Mouse (Mus musculus): ENCODE measurements around the gene Ssh2. TPM values are rescaled to one million over a fixed set of nuclear protein-coding genes. Genes with fewer than 3 reads are reported as not detected.

Ssh2 gene
- polyA plus RNA-seq, 1 experiment, result 43.8 TPM

- H3K27me3 ChIP-seq (ENCODE audit: control insufficient read depth, insufficient read depth, low read length), result no peaks in the 10 kb centered on the region
- H3K27ac ChIP-seq (ENCODE audit: control insufficient read depth, insufficient read depth, low read depth, low read length), result no peak overlapping the region
- no peak overlapping the region; the same call in 1 of the 2 replicates for H3K4me3 ChIP-seq (ENCODE audit: control insufficient read depth, low read depth, low read length)
- peaks cover 16% of the 10 kb centered on the region for H3K4me1 ChIP-seq (ENCODE audit: control insufficient read depth, insufficient read depth, low read length)
- no peaks in the 10 kb centered on the region for H3K36me3 ChIP-seq (ENCODE audit: control insufficient read depth, insufficient read depth, low read length)
- TF ChIP-seq CTCF (IDR thresholded peaks at IDR 0.05; ENCODE audit: control insufficient read depth, insufficient read depth, insufficient replicate concordance, low read depth, low read length), result no peak
- TF ChIP-seq POLR2A (IDR thresholded peaks at IDR 0.05; ENCODE audit: control insufficient read depth, low read depth, low read length), result no peak
Measured at GRCm38 (mm10) chr11:77463101-77463445, 247.0 kb downstream of the Ssh2 start.

- no peak overlapping the region for H3K4me3 ChIP-seq (ENCODE audit: control insufficient read depth, low read depth, low read length)
- H3K36me3 ChIP-seq (ENCODE audit: control insufficient read depth, insufficient read depth, low read length), result no peaks in the 10 kb centered on the region
- H3K27me3 ChIP-seq (ENCODE audit: control insufficient read depth, insufficient read depth, low read length), result no peaks in the 10 kb centered on the region
- no peak for TF ChIP-seq CTCF (IDR thresholded peaks at IDR 0.05; ENCODE audit: control insufficient read depth, insufficient read depth, insufficient replicate concordance, low read depth, low read length)
- TF ChIP-seq POLR2A (IDR thresholded peaks at IDR 0.05; ENCODE audit: control insufficient read depth, low read depth, low read length), result no peak
- H3K27ac ChIP-seq (ENCODE audit: control insufficient read depth, insufficient read depth, low read depth, low read length), result no peak overlapping the region
- H3K4me1 ChIP-seq (ENCODE audit: control insufficient read depth, insufficient read depth, low read length), result peaks cover 16% of the 10 kb centered on the region
Measured at GRCm38 (mm10) chr11:77463786-77464185, 247.7 kb downstream of the Ssh2 start.

- no peak overlapping the region for H3K27ac ChIP-seq (ENCODE audit: control insufficient read depth, insufficient read depth, low read depth, low read length)
- no peaks in the 10 kb centered on the region for H3K27me3 ChIP-seq (ENCODE audit: control insufficient read depth, insufficient read depth, low read length)
- peaks cover 19% of the 10 kb centered on the region for H3K4me1 ChIP-seq (ENCODE audit: control insufficient read depth, insufficient read depth, low read length)
- TF ChIP-seq CTCF (IDR thresholded peaks at IDR 0.05; ENCODE audit: control insufficient read depth, insufficient read depth, insufficient replicate concordance, low read depth, low read length), result no peak
- no peak for TF ChIP-seq POLR2A (IDR thresholded peaks at IDR 0.05; ENCODE audit: control insufficient read depth, low read depth, low read length)
- no peak overlapping the region for H3K4me3 ChIP-seq (ENCODE audit: control insufficient read depth, low read depth, low read length)
- no peaks in the 10 kb centered on the region for H3K36me3 ChIP-seq (ENCODE audit: control insufficient read depth, insufficient read depth, low read length)
Measured at GRCm38 (mm10) chr11:77464684-77465083, 248.6 kb downstream of the Ssh2 start.

GRCm38 (mm10) chr11:77465111-77465510 is 249.0 kb downstream of the Ssh2 start:
- Histone ChIP-seq H3K4me1 (ENCODE audit: control insufficient read depth, insufficient read depth, low read length) (peaks cover 19% of the 10 kb centered on the region), H3K36me3 (ENCODE audit: control insufficient read depth, insufficient read depth, low read length) (no peaks in the 10 kb centered on the region), H3K27me3 (ENCODE audit: control insufficient read depth, insufficient read depth, low read length) (no peaks in the 10 kb centered on the region), H3K27ac (ENCODE audit: control insufficient read depth, insufficient read depth, low read depth, low read length) (no peak overlapping the region), H3K4me3 (ENCODE audit: control insufficient read depth, low read depth, low read length) (no peak overlapping the region)
- TF ChIP-seq POLR2A (IDR thresholded peaks at IDR 0.05; ENCODE audit: control insufficient read depth, low read depth, low read length), result no peak
- TF ChIP-seq CTCF (IDR thresholded peaks at IDR 0.05; ENCODE audit: control insufficient read depth, insufficient read depth, insufficient replicate concordance, low read depth, low read length), result no peak

- Histone ChIP-seq H3K36me3 (ENCODE audit: control insufficient read depth, insufficient read depth, low read length) (no peaks in the 10 kb centered on the region), H3K27me3 (ENCODE audit: control insufficient read depth, insufficient read depth, low read length) (no peaks in the 10 kb centered on the region), H3K4me3 (ENCODE audit: control insufficient read depth, low read depth, low read length) (no peak overlapping the region), H3K4me1 (ENCODE audit: control insufficient read depth, insufficient read depth, low read length) (peaks cover 24% of the 10 kb centered on the region), H3K27ac (ENCODE audit: control insufficient read depth, insufficient read depth, low read depth, low read length) (no peak overlapping the region)
- TF ChIP-seq POLR2A (IDR thresholded peaks at IDR 0.05; ENCODE audit: control insufficient read depth, low read depth, low read length) (no peak), CTCF (IDR thresholded peaks at IDR 0.05; ENCODE audit: control insufficient read depth, insufficient read depth, insufficient replicate concordance, low read depth, low read length) (no peak)
Measured at GRCm38 (mm10) chr11:77466544-77466943, 250.5 kb downstream of the Ssh2 start.

GRCm38 (mm10) chr11:77467157-77467556 is 251.1 kb downstream of the Ssh2 start:
- H3K27ac ChIP-seq (ENCODE audit: control insufficient read depth, insufficient read depth, low read depth, low read length), result no peak overlapping the region
- H3K4me1 ChIP-seq (ENCODE audit: control insufficient read depth, insufficient read depth, low read length), result peaks cover 23% of the 10 kb centered on the region
- peak overlapping the region; percentile 37 for H3K4me3 ChIP-seq (ENCODE audit: control insufficient read depth, low read depth, low read length)
- no peaks in the 10 kb centered on the region for H3K27me3 ChIP-seq (ENCODE audit: control insufficient read depth, insufficient read depth, low read length)
- TF ChIP-seq POLR2A (IDR thresholded peaks at IDR 0.05; ENCODE audit: control insufficient read depth, low read depth, low read length), result no peak
- peak; percentile 23; the same call in 1 of the 2 replicates for TF ChIP-seq CTCF (IDR thresholded peaks at IDR 0.05; ENCODE audit: control insufficient read depth, insufficient read depth, insufficient replicate concordance, low read depth, low read length)
- H3K36me3 ChIP-seq (ENCODE audit: control insufficient read depth, insufficient read depth, low read length), result no peaks in the 10 kb centered on the region

- TF ChIP-seq CTCF (IDR thresholded peaks at IDR 0.05; ENCODE audit: control insufficient read depth, insufficient read depth, insufficient replicate concordance, low read depth, low read length), result peak; percentile 78; the same call in 1 of the 2 replicates
- TF ChIP-seq POLR2A (IDR thresholded peaks at IDR 0.05; ENCODE audit: control insufficient read depth, low read depth, low read length), result no peak
- H3K4me1 ChIP-seq (ENCODE audit: control insufficient read depth, insufficient read depth, low read length), result peaks cover 18% of the 10 kb centered on the region
- no peaks in the 10 kb centered on the region for H3K27me3 ChIP-seq (ENCODE audit: control insufficient read depth, insufficient read depth, low read length)
- no peak overlapping the region for H3K27ac ChIP-seq (ENCODE audit: control insufficient read depth, insufficient read depth, low read depth, low read length)
- peak overlapping the region; percentile 47 for H3K4me3 ChIP-seq (ENCODE audit: control insufficient read depth, low read depth, low read length)
- no peaks in the 10 kb centered on the region for H3K36me3 ChIP-seq (ENCODE audit: control insufficient read depth, insufficient read depth, low read length)
Measured at GRCm38 (mm10) chr11:77467784-77468183, 251.7 kb downstream of the Ssh2 start.

- Histone ChIP-seq H3K27ac (ENCODE audit: control insufficient read depth, insufficient read depth, low read depth, low read length) (no peak overlapping the region), H3K4me3 (ENCODE audit: control insufficient read depth, low read depth, low read length) (peak overlapping the region; percentile 47), H3K4me1 (ENCODE audit: control insufficient read depth, insufficient read depth, low read length) (peaks cover 14% of the 10 kb centered on the region), H3K36me3 (ENCODE audit: control insufficient read depth, insufficient read depth, low read length) (no peaks in the 10 kb centered on the region), H3K27me3 (ENCODE audit: control insufficient read depth, insufficient read depth, low read length) (no peaks in the 10 kb centered on the region)
- TF ChIP-seq CTCF (IDR thresholded peaks at IDR 0.05; ENCODE audit: control insufficient read depth, insufficient read depth, insufficient replicate concordance, low read depth, low read length) (no peak), POLR2A (IDR thresholded peaks at IDR 0.05; ENCODE audit: control insufficient read depth, low read depth, low read length) (no peak)
Measured at GRCm38 (mm10) chr11:77468397-77468796, 252.3 kb downstream of the Ssh2 start.

All from testis, adult 2 months (tissue).